Mouse (Mus musculus) neural tube, embryonic 15.5 days (tissue): ENCODE data around the gene Cfap299. TPM values are rescaled to one million over a fixed set of nuclear protein-coding genes. Genes with fewer than 3 reads are reported as not detected.

Experiments
- ATAC-seq: fragments of 200-750 bp; cut with Nextera tagmentation; 2 replicates; pipeline ENCODE4 v1.8.0; 2017; ENCODE audit warnings: mild to moderate bottlenecking, moderate TSS enrichment, moderate library complexity; ENCODE audit not compliant: low FRiP score
- H3K27ac ChIP-seq: fragments of 300-500 bp; sonication (generic); replicated peaks from 2 replicates; pipeline ENCODE4 v1.5.1; 2015; ENCODE audit warnings: mild to moderate bottlenecking, inconsistent platforms
- H3K27me3 ChIP-seq: fragments of 300-500 bp; sonication (generic); replicated peaks from 2 replicates; pipeline ENCODE4 v1.6.1; 2015; ENCODE audit warnings: inconsistent platforms
- H3K36me3 ChIP-seq: fragments of 300-500 bp; sonication (generic); 2 replicates; pipeline ENCODE4 v1.6.1; 2015; ENCODE audit warnings: inconsistent platforms
- H3K4me1 ChIP-seq: fragments of 300-500 bp; sonication (generic); 2 replicates; pipeline ENCODE4 v1.6.1; 2015; ENCODE audit warnings: inconsistent platforms
- H3K4me2 ChIP-seq: fragments of 300-500 bp; sonication (generic); 2 replicates; pipeline ENCODE4 v1.6.1; 2015; ENCODE audit warnings: inconsistent platforms, mild to moderate bottlenecking, moderate library complexity
- H3K4me3 ChIP-seq: fragments of 300-500 bp; sonication (generic); replicated peaks from 2 replicates; pipeline ENCODE4 v1.5.1; 2015; ENCODE audit warnings: mild to moderate bottlenecking, inconsistent platforms
- H3K9ac ChIP-seq: fragments of 300-500 bp; sonication (generic); replicated peaks from 2 replicates; pipeline ENCODE4 v1.6.1; 2015; ENCODE audit warnings: mild to moderate bottlenecking, inconsistent platforms
- H3K9me3 ChIP-seq: fragments of 300-500 bp; sonication (generic); replicated peaks from 2 replicates; pipeline ENCODE4 v1.6.1; 2016; ENCODE audit warnings: inconsistent platforms
- WGBS: fragments of 180-500 bp; shearing (Covaris S2); methylation state at CpG from one replicate; pipeline ENCODE4 v1.1.7; 2015; ENCODE audit warnings: mixed read lengths; 5-methylcytosine and 5-hydroxymethylcytosine counted together
- polyA plus RNA-seq: library from polyadenylated mRNA; unstranded; fragments of >200 nt; fragmentation: Nextera tagmentation; extraction: Ambion mirVana; gene quantifications from 2 replicates; pipeline ENCODE4 v1.2.1, GENCODE M21; 2015

Gene Cfap299
- polyA plus RNA-seq, 1 experiment from 2014 or later, result 1.9 TPM

GRCm38 (mm10) chr5:98801495-98801894 lies 472.4 kb downstream of the Cfap299 start:
- no peaks in the 10 kb centered on the region for H3K27me3 ChIP-seq
- H3K4me1 ChIP-seq, result no peaks in the 10 kb centered on the region
- H3K9ac ChIP-seq, result no peak overlapping the region
- WGBS, result 66% methylated on average over 5 of the region's 5 CpGs
- no peaks in the 10 kb centered on the region for H3K9me3 ChIP-seq
- H3K4me2 ChIP-seq, result no peak overlapping the region
- H3K27ac ChIP-seq, result no peak overlapping the region
- no peak for ATAC-seq
- H3K4me3 ChIP-seq, result no peak overlapping the region
- no peaks in the 10 kb centered on the region for H3K36me3 ChIP-seq

- no peak for ATAC-seq
- Histone ChIP-seq H3K27me3 (no peaks in the 10 kb centered on the region), H3K9ac (no peak overlapping the region), H3K9me3 (no peaks in the 10 kb centered on the region), H3K4me3 (no peak overlapping the region), H3K4me1 (no peaks in the 10 kb centered on the region), H3K36me3 (no peaks in the 10 kb centered on the region), H3K4me2 (no peak overlapping the region), H3K27ac (no peak overlapping the region)
- 86% methylated on average over 6 of the region's 6 CpGs for WGBS
These were observed 475.7 kb downstream of the Cfap299 start for GRCm38 (mm10) chr5:98804761-98805160.

- Histone ChIP-seq H3K27ac (no peak overlapping the region), H3K36me3 (no peaks in the 10 kb centered on the region), H3K4me3 (no peak overlapping the region), H3K27me3 (no peaks in the 10 kb centered on the region), H3K9ac (no peak overlapping the region), H3K4me1 (no peaks in the 10 kb centered on the region), H3K9me3 (no peaks in the 10 kb centered on the region), H3K4me2 (no peak overlapping the region)
- WGBS, result 94% methylated on average over 4 of the region's 4 CpGs
- no peak for ATAC-seq
These were observed 477.4 kb downstream of the Cfap299 start for GRCm38 (mm10) chr5:98806492-98806891.

- Histone ChIP-seq H3K4me3 (no peak overlapping the region), H3K9me3 (no peaks in the 10 kb centered on the region), H3K27ac (no peak overlapping the region), H3K27me3 (no peaks in the 10 kb centered on the region), H3K4me2 (no peak overlapping the region), H3K36me3 (no peaks in the 10 kb centered on the region), H3K4me1 (no peaks in the 10 kb centered on the region), H3K9ac (no peak overlapping the region)
- no peak for ATAC-seq
- 82% methylated on average over 7 of the region's 7 CpGs for WGBS
These were observed 477.9 kb downstream of the Cfap299 start for GRCm38 (mm10) chr5:98807022-98807421.

- Histone ChIP-seq H3K27ac (no peak overlapping the region), H3K4me3 (no peak overlapping the region), H3K4me2 (no peak overlapping the region), H3K27me3 (no peaks in the 10 kb centered on the region), H3K4me1 (no peaks in the 10 kb centered on the region), H3K9me3 (peaks cover 4% of the 10 kb centered on the region; the same call in 1 of the 2 replicates), H3K9ac (no peak overlapping the region), H3K36me3 (no peaks in the 10 kb centered on the region)
- ATAC-seq, result no peak
- whole genome bisulfite sequencing, result 33% methylated on average over 9 of the region's 9 CpGs
These were observed 478.8 kb downstream of the Cfap299 start for GRCm38 (mm10) chr5:98807953-98808352.

- H3K4me2 ChIP-seq, result no peak overlapping the region
- WGBS, result 97% methylated on average over 1 of the region's 1 CpGs
- no peak for ATAC-seq
These were observed 483.3 kb downstream of the Cfap299 start for GRCm38 (mm10) chr5:98812380-98812779.

GRCm38 (mm10) chr5:98815269-98815668 lies 486.2 kb downstream of the Cfap299 start:
- Histone ChIP-seq H3K27ac (no peak overlapping the region), H3K4me1 (no peaks in the 10 kb centered on the region), H3K36me3 (no peaks in the 10 kb centered on the region), H3K4me2 (no peak overlapping the region), H3K4me3 (no peak overlapping the region), H3K27me3 (no peaks in the 10 kb centered on the region), H3K9me3 (peaks cover 4% of the 10 kb centered on the region; the same call in 1 of the 2 replicates), H3K9ac (no peak overlapping the region)
- no peak for ATAC-seq
- 96% methylated on average over 1 of the region's 1 CpGs for WGBS

More at GRCm38 (mm10) chr5:98812380-98812779, 483.3 kb downstream of the Cfap299 start:
- H3K4me1 ChIP-seq, result no peaks in the 10 kb centered on the region
- no peak overlapping the region for H3K9ac ChIP-seq
- peaks cover 4% of the 10 kb centered on the region; the same call in 1 of the 2 replicates for H3K9me3 ChIP-seq
- no peaks in the 10 kb centered on the region for H3K36me3 ChIP-seq
- H3K27me3 ChIP-seq, result no peaks in the 10 kb centered on the region
- no peak overlapping the region for H3K4me3 ChIP-seq
- no peak overlapping the region for H3K27ac ChIP-seq

- Histone ChIP-seq H3K27ac (no peak overlapping the region), H3K4me1 (no peaks in the 10 kb centered on the region), H3K27me3 (no peaks in the 10 kb centered on the region), H3K9me3 (no peaks in the 10 kb centered on the region), H3K4me2 (no peak overlapping the region), H3K9ac (no peak overlapping the region), H3K4me3 (no peak overlapping the region), H3K36me3 (no peaks in the 10 kb centered on the region)
- WGBS, result 87% methylated on average over 9 of the region's 9 CpGs
- no peak for ATAC-seq
These were observed 504.7 kb downstream of the Cfap299 start for GRCm38 (mm10) chr5:98833760-98834159.

GRCm38 (mm10) chr5:98834300-98834699 lies 505.2 kb downstream of the Cfap299 start:
- Histone ChIP-seq H3K27me3 (no peaks in the 10 kb centered on the region), H3K4me1 (no peaks in the 10 kb centered on the region), H3K4me2 (no peak overlapping the region), H3K9ac (no peak overlapping the region), H3K27ac (no peak overlapping the region), H3K4me3 (no peak overlapping the region), H3K9me3 (no peaks in the 10 kb centered on the region), H3K36me3 (no peaks in the 10 kb centered on the region)
- ATAC-seq, result no peak
- WGBS, result 80% methylated on average over 6 of the region's 6 CpGs

GRCm38 (mm10) chr5:98842600-98843310 lies 513.7 kb downstream of the Cfap299 start:
- WGBS, result 66% methylated on average over 7 of the region's 7 CpGs
- no peak for ATAC-seq
- Histone ChIP-seq H3K9ac (no peak overlapping the region), H3K36me3 (no peaks in the 10 kb centered on the region), H3K9me3 (no peaks in the 10 kb centered on the region), H3K4me1 (no peaks in the 10 kb centered on the region), H3K27ac (no peak overlapping the region), H3K27me3 (no peaks in the 10 kb centered on the region), H3K4me2 (no peak overlapping the region), H3K4me3 (no peak overlapping the region)

GRCm38 (mm10) chr5:98844664-98845063 lies 515.6 kb downstream of the Cfap299 start:
- WGBS, result 86% methylated on average over 1 of the region's 1 CpGs
- no peak for ATAC-seq

More at GRCm38 (mm10) chr5:98844664-98845063, 515.6 kb downstream of the Cfap299 start:
- Histone ChIP-seq H3K4me1 (no peaks in the 10 kb centered on the region), H3K27me3 (no peaks in the 10 kb centered on the region), H3K4me2 (no peak overlapping the region), H3K9me3 (no peaks in the 10 kb centered on the region), H3K4me3 (no peak overlapping the region), H3K9ac (no peak overlapping the region), H3K27ac (no peak overlapping the region), H3K36me3 (no peaks in the 10 kb centered on the region)
